Mouse (Mus musculus): ENCODE measurements at regions not wholly inside any gene's neighbourhood (a gene's known extent, or its start where the extent isn't known, plus 50 kb on each side); places are given as distances from the start of the nearest gene placed in this dataset.

GRCm38 (mm10) chr13:42538046-42538445, 142.4 kb upstream of the Phactr1 start:
- no peak for TF ChIP-seq POLR2A (IDR thresholded peaks at IDR 0.05; ENCODE audit: extremely low read depth, insufficient read depth, low read length)
- TF ChIP-seq CTCF (IDR thresholded peaks at IDR 0.05; ENCODE audit: low read depth, low read length) = no peak
